Mouse (Mus musculus) neural tube, embryonic 13.5 days (tissue): ENCODE results near the gene Kif19a. TPM values are rescaled to one million over a fixed set of nuclear protein-coding genes. Genes with fewer than 3 reads are reported as not detected.

Source experiments
- ATAC-seq: fragments of 200-750 bp; cut with Nextera tagmentation; 2 replicates; pipeline ENCODE4 v1.8.0; 2017; ENCODE audit warnings: low read depth, mild to moderate bottlenecking, moderate TSS enrichment, moderate library complexity
- H3K27ac ChIP-seq: fragments of 300-500 bp; sonication (generic); replicated peaks from 2 replicates; pipeline ENCODE4 v1.5.1; 2015; ENCODE audit warnings: moderate library complexity, mild to moderate bottlenecking, inconsistent platforms
- H3K27me3 ChIP-seq: fragments of 300-500 bp; sonication (generic); 2 replicates; pipeline ENCODE4 v1.6.1; 2015; ENCODE audit warnings: mild to moderate bottlenecking, inconsistent platforms
- H3K36me3 ChIP-seq: fragments of 300-500 bp; sonication (generic); 2 replicates; pipeline ENCODE4 v1.6.1; 2015; ENCODE audit warnings: mild to moderate bottlenecking, inconsistent platforms
- H3K4me1 ChIP-seq: fragments of 300-500 bp; sonication (generic); replicated peaks from 2 replicates; pipeline ENCODE4 v1.6.1; 2015; ENCODE audit warnings: inconsistent platforms
- H3K4me2 ChIP-seq: fragments of 300-500 bp; sonication (generic); 2 replicates; pipeline ENCODE4 v1.6.1; 2015; ENCODE audit warnings: inconsistent platforms, mild to moderate bottlenecking, moderate library complexity
- H3K4me3 ChIP-seq: fragments of 300-500 bp; sonication (generic); 2 replicates; pipeline ENCODE4 v1.5.1; 2015; ENCODE audit warnings: mild to moderate bottlenecking, inconsistent platforms
- H3K9ac ChIP-seq: fragments of 300-500 bp; sonication (generic); 2 replicates; pipeline ENCODE4 v1.6.1; 2015; ENCODE audit warnings: moderate library complexity, mild to moderate bottlenecking, inconsistent platforms
- H3K9me3 ChIP-seq: fragments of 300-500 bp; sonication (generic); 2 replicates; pipeline ENCODE4 v1.6.1; 2016; ENCODE audit warnings: inconsistent platforms
- WGBS: fragments of 180-500 bp; shearing (Covaris S2); methylation state at CpG from one replicate; pipeline ENCODE4 v1.1.7; 2015; 5-methylcytosine and 5-hydroxymethylcytosine counted together
- polyA plus RNA-seq: library from polyadenylated mRNA; unstranded; fragments of >200 nt; fragmentation: Nextera tagmentation; extraction: Ambion mirVana; gene quantifications from 2 replicates; pipeline ENCODE4 v1.2.1, GENCODE M21; 2015

Kif19a gene
- polyA plus RNA-seq, 1 experiment from 2014 or later: 1.6 TPM

GRCm38 (mm10) chr11:114787611-114788010 is 22.4 kb downstream of the Kif19a start:
- no peak overlapping the region for H3K27ac ChIP-seq
- peaks cover 67% of the 10 kb centered on the region for H3K27me3 ChIP-seq
- no peaks in the 10 kb centered on the region for H3K9me3 ChIP-seq
- H3K36me3 ChIP-seq: no peaks in the 10 kb centered on the region
- H3K4me3 ChIP-seq: no peak overlapping the region
- H3K4me1 ChIP-seq: peaks cover 47% of the 10 kb centered on the region
- no peak overlapping the region for H3K9ac ChIP-seq
- H3K4me2 ChIP-seq: no peak overlapping the region
- WGBS: 81% methylated on average over 3 of the region's 3 CpGs
- no peak for ATAC-seq

- ATAC-seq: peak; percentile 32; the same call in 1 of the 2 replicates
- peaks cover 76% of the 10 kb centered on the region for H3K27me3 ChIP-seq
- 10% methylated on average over 30 of the region's 30 CpGs for WGBS
Measured at GRCm38 (mm10) chr11:114789061-114789714, 24.0 kb downstream of the Kif19a start.

GRCm38 (mm10) chr11:114789716-114790115 is 24.5 kb downstream of the Kif19a start:
- peaks cover 71% of the 10 kb centered on the region for H3K27me3 ChIP-seq
- no peak overlapping the region for H3K27ac ChIP-seq
- H3K4me1 ChIP-seq: peaks cover 68% of the 10 kb centered on the region
- H3K9ac ChIP-seq: no peak overlapping the region
- 54% methylated on average over 9 of the region's 9 CpGs for WGBS
- H3K36me3 ChIP-seq: no peaks in the 10 kb centered on the region
- no peak for ATAC-seq
- no peak overlapping the region for H3K4me3 ChIP-seq
- H3K9me3 ChIP-seq: no peaks in the 10 kb centered on the region
- H3K4me2 ChIP-seq: 0 out of 2 replicates have a peak overlapping the region, but pooled peaks have one; percentile 48

More at GRCm38 (mm10) chr11:114789061-114789714, 24.0 kb downstream of the Kif19a start:
- peak overlapping the region; percentile 57 for H3K9ac ChIP-seq
- no peak overlapping the region for H3K27ac ChIP-seq
- H3K4me1 ChIP-seq: peaks cover 63% of the 10 kb centered on the region
- no peaks in the 10 kb centered on the region for H3K36me3 ChIP-seq
- no peaks in the 10 kb centered on the region for H3K9me3 ChIP-seq
- H3K4me2 ChIP-seq: peak overlapping the region; percentile 48
- H3K4me3 ChIP-seq: peak overlapping the region; percentile 20; the same call in 1 of the 2 replicates

GRCm38 (mm10) chr11:114790171-114790570 is 25.0 kb downstream of the Kif19a start:
- Histone ChIP-seq H3K36me3 (no peaks in the 10 kb centered on the region), H3K4me3 (no peak overlapping the region), H3K27ac (no peak overlapping the region), H3K9ac (no peak overlapping the region), H3K27me3 (peaks cover 66% of the 10 kb centered on the region), H3K4me2 (no peak overlapping the region), H3K4me1 (peaks cover 73% of the 10 kb centered on the region), H3K9me3 (no peaks in the 10 kb centered on the region)
- ATAC-seq: no peak
- 71% methylated on average over 12 of the region's 12 CpGs for WGBS

- WGBS: 21% methylated on average over 4 of the region's 4 CpGs
- H3K4me1 ChIP-seq: peaks cover 78% of the 10 kb centered on the region
- peak overlapping the region; percentile 92 for H3K4me2 ChIP-seq
- no peak overlapping the region for H3K27ac ChIP-seq
- H3K9me3 ChIP-seq: no peaks in the 10 kb centered on the region
- H3K4me3 ChIP-seq: peak overlapping the region; percentile 53; the same call in 1 of the 2 replicates
- H3K9ac ChIP-seq: no peak overlapping the region
- H3K36me3 ChIP-seq: no peaks in the 10 kb centered on the region
- peaks cover 60% of the 10 kb centered on the region for H3K27me3 ChIP-seq
- no peak for ATAC-seq
Measured at GRCm38 (mm10) chr11:114790841-114791240, 25.7 kb downstream of the Kif19a start.

- H3K4me1 ChIP-seq: peaks cover 78% of the 10 kb centered on the region
Measured at GRCm38 (mm10) chr11:114791351-114791889, 26.2 kb downstream of the Kif19a start.

GRCm38 (mm10) chr11:114791891-114792411 is 26.8 kb downstream of the Kif19a start:
- no peak for ATAC-seq
- H3K9me3 ChIP-seq: no peaks in the 10 kb centered on the region
- WGBS: under 1% methylated on average over 48 of the region's 59 CpGs
- H3K4me3 ChIP-seq: peak overlapping the region; percentile 53
- peak overlapping the region; percentile 72 for H3K9ac ChIP-seq
- peaks cover 53% of the 10 kb centered on the region for H3K27me3 ChIP-seq
- H3K36me3 ChIP-seq: no peaks in the 10 kb centered on the region
- H3K27ac ChIP-seq: peak overlapping the region; percentile 71
- peak overlapping the region; percentile 92 for H3K4me2 ChIP-seq
- peaks cover 78% of the 10 kb centered on the region for H3K4me1 ChIP-seq

More at GRCm38 (mm10) chr11:114791351-114791889, 26.2 kb downstream of the Kif19a start:
- peak overlapping the region; percentile 72 for H3K9ac ChIP-seq
- no peaks in the 10 kb centered on the region for H3K36me3 ChIP-seq
- peak overlapping the region; percentile 71 for H3K27ac ChIP-seq
- no peaks in the 10 kb centered on the region for H3K9me3 ChIP-seq
- 3% methylated on average over 50 of the region's 50 CpGs for WGBS
- peak overlapping the region; percentile 53 for H3K4me3 ChIP-seq
- no peak for ATAC-seq
- peak overlapping the region; percentile 92 for H3K4me2 ChIP-seq
- peaks cover 58% of the 10 kb centered on the region for H3K27me3 ChIP-seq

GRCm38 (mm10) chr11:114792931-114793494 is 27.8 kb downstream of the Kif19a start:
- peaks cover 84% of the 10 kb centered on the region for H3K4me1 ChIP-seq
- H3K4me2 ChIP-seq: peak overlapping the region; percentile 92
- no peaks in the 10 kb centered on the region for H3K9me3 ChIP-seq
- H3K9ac ChIP-seq: peak overlapping the region; percentile 72
- no peak for ATAC-seq
- 51% methylated on average over 5 of the region's 5 CpGs for WGBS
- H3K27ac ChIP-seq: 0 out of 2 replicates have a peak overlapping the region, but pooled peaks have one; percentile 23
- H3K36me3 ChIP-seq: no peaks in the 10 kb centered on the region
- H3K4me3 ChIP-seq: peak overlapping the region; percentile 53
- H3K27me3 ChIP-seq: peaks cover 45% of the 10 kb centered on the region

- H3K4me3 ChIP-seq: peak overlapping the region; percentile 35
- H3K27ac ChIP-seq: peak overlapping the region; percentile 97
- no peaks in the 10 kb centered on the region for H3K9me3 ChIP-seq
- ATAC-seq: no peak
- no peaks in the 10 kb centered on the region for H3K36me3 ChIP-seq
- peak overlapping the region; percentile 92 for H3K4me2 ChIP-seq
- H3K9ac ChIP-seq: peak overlapping the region; percentile 72
- H3K27me3 ChIP-seq: peaks cover 45% of the 10 kb centered on the region
- H3K4me1 ChIP-seq: peaks cover 79% of the 10 kb centered on the region
- 55% methylated on average over 19 of the region's 19 CpGs for WGBS
Measured at GRCm38 (mm10) chr11:114793868-114794545, 28.8 kb downstream of the Kif19a start.

- WGBS: 35% methylated on average over 4 of the region's 4 CpGs
- peak overlapping the region; percentile 92 for H3K4me2 ChIP-seq
- H3K27ac ChIP-seq: peak overlapping the region; percentile 97
- H3K4me3 ChIP-seq: peak overlapping the region; percentile 35
- H3K36me3 ChIP-seq: no peaks in the 10 kb centered on the region
- H3K27me3 ChIP-seq: peaks cover 39% of the 10 kb centered on the region
- no peaks in the 10 kb centered on the region for H3K9me3 ChIP-seq
- ATAC-seq: 0 out of 2 replicates have a peak, but pooled peaks have one; percentile 1
- peaks cover 72% of the 10 kb centered on the region for H3K4me1 ChIP-seq
- peak overlapping the region; percentile 72 for H3K9ac ChIP-seq
Measured at GRCm38 (mm10) chr11:114794691-114795090, 29.5 kb downstream of the Kif19a start.

- Histone ChIP-seq H3K4me3 (peak overlapping the region; percentile 35), H3K27ac (peak overlapping the region; percentile 97), H3K27me3 (peaks cover 33% of the 10 kb centered on the region), H3K36me3 (no peaks in the 10 kb centered on the region), H3K4me1 (peaks cover 70% of the 10 kb centered on the region), H3K9ac (peak overlapping the region; percentile 72), H3K4me2 (peak overlapping the region; percentile 92), H3K9me3 (no peaks in the 10 kb centered on the region)
- 0% methylated on average over 7 of the region's 7 CpGs for WGBS
- peak; percentile 87 for ATAC-seq
Measured at GRCm38 (mm10) chr11:114795231-114795746, 30.1 kb downstream of the Kif19a start.
